Mouse (Mus musculus) hindbrain, embryonic 15.5 days (tissue): ENCODE data around the gene Gpr68. TPM values are rescaled to one million over a fixed set of nuclear protein-coding genes. Genes with fewer than 3 reads are reported as not detected.
A peak's percentile ranks its signal among the peaks of the same experiment; 100 is the strongest.

ENCODE experiments used
- ATAC-seq: fragments of 200-750 bp; cut with Nextera tagmentation; 2 replicates; pipeline ENCODE4 v1.8.0; 2017; ENCODE audit warnings: low read depth, moderate number of reproducible peaks, moderate TSS enrichment; ENCODE audit not compliant: low FRiP score
- H3K27ac ChIP-seq: fragments of 300-500 bp; sonication (generic); replicated peaks from 2 replicates; pipeline ENCODE4 v1.5.1; 2015; ENCODE audit warnings: mild to moderate bottlenecking, inconsistent platforms
- H3K27me3 ChIP-seq: fragments of 300-500 bp; sonication (generic); 2 replicates; pipeline ENCODE4 v1.6.1; 2015; ENCODE audit warnings: control low read depth, inconsistent platforms
- H3K36me3 ChIP-seq: fragments of 300-500 bp; sonication (generic); 2 replicates; pipeline ENCODE4 v1.6.1; 2015; ENCODE audit warnings: control low read depth, inconsistent platforms
- H3K4me1 ChIP-seq: fragments of 300-500 bp; sonication (generic); replicated peaks from 2 replicates; pipeline ENCODE4 v1.6.1; 2015; ENCODE audit warnings: control low read depth, inconsistent platforms
- H3K4me2 ChIP-seq: fragments of 300-500 bp; sonication (generic); 2 replicates; pipeline ENCODE4 v1.6.1; 2015; ENCODE audit warnings: moderate library complexity, mild to moderate bottlenecking, inconsistent platforms
- H3K4me3 ChIP-seq: fragments of 300-500 bp; sonication (generic); 2 replicates; pipeline ENCODE4 v1.5.1; 2015; ENCODE audit warnings: mild to moderate bottlenecking, inconsistent platforms
- H3K9ac ChIP-seq: fragments of 300-500 bp; sonication (generic); 2 replicates; pipeline ENCODE4 v1.6.1; 2015; ENCODE audit warnings: inconsistent platforms
- H3K9me3 ChIP-seq: fragments of 300-500 bp; sonication (generic); 2 replicates; pipeline ENCODE4 v1.6.1; 2016; ENCODE audit warnings: control low read depth, inconsistent platforms
- WGBS: fragments of 180-500 bp; shearing (Covaris S2); methylation state at CpG from one replicate; pipeline ENCODE4 v1.1.7; 2015; 5-methylcytosine and 5-hydroxymethylcytosine counted together
- polyA plus RNA-seq: library from polyadenylated mRNA; unstranded; fragments of >200 nt; fragmentation: Nextera tagmentation; extraction: Ambion mirVana; gene quantifications from 2 replicates; pipeline ENCODE4 v1.2.1, GENCODE M21; 2015

Gene Gpr68
- polyA plus RNA-seq, 1 experiment from 2014 or later: 6.1 TPM

DNA sequence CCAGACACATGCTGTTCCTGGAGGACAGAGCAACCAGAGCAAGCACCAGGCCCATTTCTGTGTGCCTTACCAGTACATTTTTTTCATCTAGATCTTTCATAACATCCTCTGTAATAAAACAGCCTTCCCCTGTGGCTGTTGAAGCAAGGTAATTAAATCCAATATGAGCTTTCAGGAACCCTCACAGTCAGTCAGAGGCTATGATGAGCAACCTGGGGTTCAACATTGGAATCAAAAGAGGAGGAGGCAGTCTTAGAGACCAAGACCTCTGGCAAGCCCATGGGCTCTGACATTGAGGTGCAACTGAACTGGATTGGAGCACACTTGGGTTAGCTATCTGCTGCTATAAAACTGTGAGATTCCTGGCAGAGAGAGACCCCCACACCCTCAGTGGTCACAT, 42.9 kb downstream of the Gpr68 start:
- Histone ChIP-seq H3K36me3 (no peaks in the 10 kb centered on the region), H3K27ac (no peak overlapping the region; the same call in 1 of the 2 replicates), H3K4me1 (0 out of 2 replicates have a peak, but pooled peaks cover 8% of the 10 kb centered on the region), H3K27me3 (no peaks in the 10 kb centered on the region), H3K9me3 (no peaks in the 10 kb centered on the region), H3K4me2 (no peak overlapping the region), H3K9ac (no peak overlapping the region), H3K4me3 (no peak overlapping the region)
- ATAC-seq: no peak

DNA sequence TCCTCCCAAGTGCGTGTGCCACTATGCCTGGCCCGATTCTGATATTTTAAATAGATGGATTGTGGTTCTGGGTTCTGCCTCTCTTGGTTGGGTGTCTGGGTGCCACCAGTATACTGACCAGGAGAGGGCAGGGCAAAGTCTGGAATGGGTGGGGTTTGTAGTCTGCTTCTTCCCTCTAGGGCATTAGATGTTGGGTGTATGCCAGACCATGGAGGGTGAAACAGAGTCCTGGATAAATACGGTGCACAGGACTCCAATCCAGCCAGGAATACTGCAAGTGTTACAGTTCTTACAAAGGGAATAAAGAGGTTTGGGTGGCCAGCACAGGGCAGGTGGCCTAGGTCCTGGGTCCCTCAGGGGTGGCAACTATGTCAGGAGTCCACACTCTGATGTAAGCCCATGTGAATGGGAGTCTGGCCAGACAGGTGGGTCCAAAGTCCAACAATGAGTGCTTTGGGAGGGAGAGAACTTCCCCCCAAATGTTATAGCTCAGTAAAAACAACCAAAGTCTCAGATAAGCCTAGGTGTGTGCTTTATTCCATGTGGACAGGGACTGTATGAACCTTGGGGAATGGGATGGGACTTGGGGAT, 45.0 kb downstream of the Gpr68 start:
- Histone ChIP-seq H3K4me1 (0 out of 2 replicates have a peak, but pooled peaks cover 8% of the 10 kb centered on the region), H3K27ac (no peak overlapping the region), H3K9me3 (no peaks in the 10 kb centered on the region), H3K27me3 (no peaks in the 10 kb centered on the region), H3K9ac (no peak overlapping the region), H3K36me3 (no peaks in the 10 kb centered on the region), H3K4me3 (no peak overlapping the region), H3K4me2 (no peak overlapping the region)
- WGBS: 95% methylated on average over 3 of the region's 3 CpGs
- ATAC-seq: no peak

DNA sequence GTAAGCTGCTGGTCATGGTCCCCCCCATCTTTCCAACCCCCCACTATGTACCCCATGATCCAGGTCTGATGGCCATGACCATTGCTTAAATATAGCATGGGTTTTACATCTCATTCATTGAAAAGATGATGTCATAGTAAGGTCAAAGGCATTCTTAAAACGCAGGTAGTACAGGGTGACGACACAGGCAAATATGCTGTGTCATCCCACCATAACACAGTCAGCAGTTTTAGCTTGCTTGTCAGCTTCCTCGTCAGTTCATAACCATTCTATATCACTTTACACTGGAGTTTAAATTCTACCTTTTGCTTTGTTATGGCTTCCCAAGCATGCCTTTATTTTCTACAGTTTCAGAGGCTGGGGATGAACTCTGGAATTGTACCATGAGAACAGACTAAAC, 45.7 kb downstream of the Gpr68 start:
- Histone ChIP-seq H3K4me3 (no peak overlapping the region), H3K4me1 (0 out of 2 replicates have a peak, but pooled peaks cover 8% of the 10 kb centered on the region), H3K4me2 (no peak overlapping the region), H3K9ac (no peak overlapping the region), H3K27me3 (no peaks in the 10 kb centered on the region), H3K36me3 (no peaks in the 10 kb centered on the region), H3K27ac (no peak overlapping the region), H3K9me3 (no peaks in the 10 kb centered on the region)
- no peak for ATAC-seq
- WGBS: 89% methylated on average over 3 of the region's 3 CpGs

DNA sequence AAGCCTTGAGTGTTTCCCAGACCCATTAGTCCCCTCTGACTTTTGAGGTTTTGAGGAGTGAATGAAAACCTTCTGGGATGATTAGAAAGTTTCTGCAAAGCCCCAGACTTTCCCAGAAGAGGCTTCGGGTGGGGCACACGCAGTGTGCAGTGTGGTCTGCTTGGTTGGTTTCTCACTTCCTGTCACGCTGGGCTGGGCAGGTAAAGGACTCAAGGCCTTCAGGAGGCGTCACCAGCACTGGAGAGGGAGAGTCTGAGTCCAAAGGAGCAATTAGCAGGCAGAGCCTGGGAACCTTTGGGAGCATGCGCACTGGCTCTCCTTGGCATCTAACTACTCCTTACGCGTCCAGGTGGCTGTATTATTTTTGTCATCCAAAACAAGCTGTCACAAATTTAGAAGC, 50.2 kb downstream of the Gpr68 start:
- no peak overlapping the region for H3K27ac ChIP-seq
- H3K36me3 ChIP-seq: no peaks in the 10 kb centered on the region
- no peak overlapping the region for H3K4me3 ChIP-seq
- no peak overlapping the region for H3K4me2 ChIP-seq
- no peaks in the 10 kb centered on the region for H3K4me1 ChIP-seq
- H3K9ac ChIP-seq: no peak overlapping the region
- no peak for ATAC-seq
- H3K27me3 ChIP-seq: no peaks in the 10 kb centered on the region
- no peaks in the 10 kb centered on the region for H3K9me3 ChIP-seq
- 76% methylated on average over 7 of the region's 7 CpGs for WGBS

DNA sequence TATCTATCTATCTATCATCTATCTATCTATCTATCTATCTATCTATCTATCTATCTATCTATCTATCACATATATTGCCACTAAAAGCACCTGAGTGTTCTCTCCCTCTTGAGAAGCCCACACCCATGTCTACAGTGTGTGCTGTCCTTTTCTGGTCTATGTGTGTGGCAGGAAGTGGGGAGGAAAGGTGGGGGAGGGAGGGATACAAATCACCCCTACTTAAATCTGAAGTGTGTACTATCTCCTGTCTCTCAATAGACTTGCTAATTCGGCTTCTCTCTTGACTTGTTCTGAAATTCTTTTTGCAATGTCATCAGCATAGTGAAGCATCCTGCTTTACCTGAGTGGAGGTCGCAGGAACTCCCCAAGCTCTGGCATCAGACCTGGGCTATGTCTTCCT, 51.7 kb downstream of the Gpr68 start:
- H3K4me3 ChIP-seq: no peak overlapping the region
- H3K4me2 ChIP-seq: no peak overlapping the region
- H3K4me1 ChIP-seq: no peaks in the 10 kb centered on the region
- no peaks in the 10 kb centered on the region for H3K9me3 ChIP-seq
- H3K36me3 ChIP-seq: no peaks in the 10 kb centered on the region
- no peak overlapping the region for H3K9ac ChIP-seq
- ATAC-seq: no peak
- WGBS: 95% methylated on average over 2 of the region's 2 CpGs
- no peak overlapping the region for H3K27ac ChIP-seq
- H3K27me3 ChIP-seq: no peaks in the 10 kb centered on the region

DNA sequence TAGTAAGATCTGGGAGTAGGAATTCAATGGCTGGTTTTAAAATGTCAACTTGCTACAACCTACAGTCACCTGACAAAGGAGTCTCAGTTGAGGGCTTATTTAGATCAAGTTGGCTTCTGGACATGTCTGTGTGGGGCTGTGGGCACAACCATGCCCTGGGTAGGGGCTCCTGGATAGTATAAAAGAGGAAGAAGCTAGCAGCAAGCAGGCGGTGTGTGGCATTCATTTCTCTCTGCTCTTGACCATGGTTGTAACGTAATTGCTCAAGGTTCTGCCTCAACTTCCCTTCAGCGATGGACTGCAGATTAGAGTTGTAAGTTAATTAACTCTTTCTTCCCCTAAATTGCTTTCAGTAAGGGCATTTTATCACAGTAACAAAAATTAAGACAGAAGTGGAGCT, 55.6 kb downstream of the Gpr68 start:
- Histone ChIP-seq H3K36me3 (no peaks in the 10 kb centered on the region), H3K27me3 (no peaks in the 10 kb centered on the region), H3K27ac (no peak overlapping the region), H3K4me1 (no peaks in the 10 kb centered on the region), H3K4me2 (no peak overlapping the region), H3K4me3 (no peak overlapping the region), H3K9ac (no peak overlapping the region), H3K9me3 (no peaks in the 10 kb centered on the region)
- ATAC-seq: no peak
- WGBS: 90% methylated on average over 3 of the region's 3 CpGs

DNA sequence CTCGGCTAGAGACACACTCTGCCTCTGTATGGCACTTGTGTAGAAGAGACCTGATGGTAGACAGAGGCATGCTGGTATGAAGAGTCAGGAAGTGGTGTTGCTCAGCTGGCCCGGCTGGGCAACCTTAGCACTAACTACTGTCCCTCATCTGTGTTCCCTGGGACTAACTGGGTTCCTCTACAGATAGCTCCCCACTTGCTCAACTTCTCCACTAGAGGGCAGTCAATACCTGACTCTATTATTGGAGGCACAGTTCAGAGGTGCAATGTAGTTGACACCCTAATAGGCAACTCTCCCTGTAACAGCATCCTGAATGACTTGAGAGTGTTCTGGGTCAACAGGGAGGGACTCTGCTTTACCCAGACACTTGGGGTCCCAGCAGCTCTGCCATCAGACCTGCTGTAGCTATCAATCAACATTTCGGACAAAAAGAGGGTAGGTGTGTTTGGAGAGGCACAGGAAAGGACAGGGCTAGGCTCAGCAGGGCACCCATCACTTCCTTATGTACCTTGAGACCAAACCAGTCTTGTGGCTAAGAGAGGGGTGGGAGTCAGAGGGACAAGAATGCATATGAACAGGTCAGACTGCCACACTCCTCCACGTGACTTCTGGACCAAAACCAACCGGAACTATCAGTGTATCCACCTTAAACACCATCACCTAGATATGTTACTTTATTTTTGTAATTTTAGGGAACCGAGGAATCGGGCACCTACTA, 58.4 kb downstream of the Gpr68 start:
- no peak overlapping the region for H3K4me3 ChIP-seq
- H3K4me2 ChIP-seq: no peak overlapping the region
- H3K27me3 ChIP-seq: no peaks in the 10 kb centered on the region
- no peaks in the 10 kb centered on the region for H3K9me3 ChIP-seq
- peak; percentile 78; the same call in 1 of the 2 replicates for ATAC-seq
- 0 out of 2 replicates have a peak, but pooled peaks cover 3% of the 10 kb centered on the region for H3K4me1 ChIP-seq
- H3K9ac ChIP-seq: no peak overlapping the region
- 80% methylated on average over 7 of the region's 7 CpGs for WGBS
- H3K36me3 ChIP-seq: no peaks in the 10 kb centered on the region
- no peak overlapping the region for H3K27ac ChIP-seq

DNA sequence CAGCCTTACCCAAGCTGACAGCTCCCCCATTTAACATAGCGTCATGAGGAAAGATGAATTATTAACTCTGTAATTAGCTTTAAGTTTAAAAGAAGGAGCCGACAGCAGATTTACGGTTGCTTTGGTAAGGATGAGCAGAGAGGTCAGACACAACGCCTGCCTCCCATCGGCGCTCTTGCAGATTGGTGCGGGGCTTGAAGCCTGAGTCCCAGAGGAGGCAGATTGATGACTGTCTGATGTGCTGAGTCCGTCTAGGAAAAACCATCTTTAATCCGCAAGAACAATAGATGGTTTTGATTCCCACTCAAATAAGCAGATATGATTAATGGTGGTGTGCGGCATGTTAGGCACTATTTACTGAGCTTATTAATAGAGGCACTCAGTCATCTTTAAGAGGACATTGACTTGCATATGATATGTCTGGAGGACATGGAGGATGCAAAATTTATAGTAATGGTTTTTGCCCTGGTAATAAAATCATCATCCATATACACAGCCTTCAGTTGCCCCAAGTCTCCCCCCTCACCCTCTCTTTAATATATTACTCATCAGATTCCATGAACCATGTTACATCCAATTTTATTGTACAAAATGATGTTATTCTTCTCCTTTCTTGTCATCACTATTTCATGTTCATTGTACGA, 60.4 kb downstream of the Gpr68 start:
- H3K9ac ChIP-seq: no peak overlapping the region
- no peaks in the 10 kb centered on the region for H3K27me3 ChIP-seq
- ATAC-seq: no peak
- no peaks in the 10 kb centered on the region for H3K9me3 ChIP-seq
- H3K4me3 ChIP-seq: no peak overlapping the region
- H3K4me1 ChIP-seq: 0 out of 2 replicates have a peak, but pooled peaks cover 3% of the 10 kb centered on the region
- no peaks in the 10 kb centered on the region for H3K36me3 ChIP-seq
- H3K27ac ChIP-seq: no peak overlapping the region
- no peak overlapping the region for H3K4me2 ChIP-seq
- 45% methylated on average over 11 of the region's 11 CpGs for WGBS

DNA sequence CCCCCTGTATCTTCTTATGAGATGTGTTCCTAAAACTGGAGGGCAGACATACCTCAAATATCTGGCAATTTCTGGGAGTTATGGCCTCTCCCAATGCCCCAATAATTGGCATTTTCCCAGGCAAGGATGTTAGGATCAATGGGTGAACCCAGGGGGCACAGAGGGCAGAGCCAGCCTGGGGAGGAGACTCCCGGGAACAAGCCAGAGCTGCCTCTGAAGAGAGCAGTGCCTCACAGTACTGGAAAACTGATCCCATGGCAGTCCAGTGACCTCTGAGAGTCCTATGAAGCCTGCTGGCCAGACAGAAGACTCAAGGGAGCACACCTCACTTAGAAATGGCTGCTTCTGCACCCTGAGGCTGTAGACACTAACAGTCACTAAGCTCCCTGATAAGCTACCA, 61.4 kb downstream of the Gpr68 start:
- no peaks in the 10 kb centered on the region for H3K9me3 ChIP-seq
- no peak for ATAC-seq
- H3K4me1 ChIP-seq: 0 out of 2 replicates have a peak, but pooled peaks cover 3% of the 10 kb centered on the region
- no peak overlapping the region for H3K27ac ChIP-seq
- H3K27me3 ChIP-seq: no peaks in the 10 kb centered on the region
- 38% methylated on average over 1 of the region's 1 CpGs for WGBS
- no peak overlapping the region for H3K9ac ChIP-seq
- H3K4me2 ChIP-seq: no peak overlapping the region
- no peaks in the 10 kb centered on the region for H3K36me3 ChIP-seq
- H3K4me3 ChIP-seq: no peak overlapping the region

DNA sequence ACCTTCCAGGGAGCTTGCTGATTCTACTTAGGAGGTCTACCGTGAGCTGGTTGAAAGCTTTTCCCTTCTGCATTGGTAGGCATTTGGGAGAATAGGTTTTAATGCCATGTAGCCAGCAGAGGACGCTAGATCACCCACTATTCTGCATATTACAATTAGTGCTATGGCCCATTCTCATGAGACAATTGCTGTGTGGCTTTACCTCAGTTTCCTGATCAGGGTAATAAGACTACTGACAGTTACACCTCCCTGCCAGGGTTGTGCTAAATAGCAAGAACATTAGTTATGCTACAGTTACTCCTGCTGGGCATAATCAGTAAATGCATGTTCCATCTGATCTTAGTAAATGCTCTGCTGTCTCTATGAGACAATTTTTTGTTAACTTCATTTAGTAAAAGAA, 62.2 kb downstream of the Gpr68 start:
- Histone ChIP-seq H3K4me1 (0 out of 2 replicates have a peak, but pooled peaks cover 3% of the 10 kb centered on the region), H3K9me3 (no peaks in the 10 kb centered on the region), H3K36me3 (no peaks in the 10 kb centered on the region), H3K4me3 (no peak overlapping the region), H3K27ac (no peak overlapping the region), H3K4me2 (no peak overlapping the region), H3K9ac (no peak overlapping the region), H3K27me3 (no peaks in the 10 kb centered on the region)
- WGBS: 24% methylated on average over 2 of the region's 2 CpGs
- no peak for ATAC-seq

DNA sequence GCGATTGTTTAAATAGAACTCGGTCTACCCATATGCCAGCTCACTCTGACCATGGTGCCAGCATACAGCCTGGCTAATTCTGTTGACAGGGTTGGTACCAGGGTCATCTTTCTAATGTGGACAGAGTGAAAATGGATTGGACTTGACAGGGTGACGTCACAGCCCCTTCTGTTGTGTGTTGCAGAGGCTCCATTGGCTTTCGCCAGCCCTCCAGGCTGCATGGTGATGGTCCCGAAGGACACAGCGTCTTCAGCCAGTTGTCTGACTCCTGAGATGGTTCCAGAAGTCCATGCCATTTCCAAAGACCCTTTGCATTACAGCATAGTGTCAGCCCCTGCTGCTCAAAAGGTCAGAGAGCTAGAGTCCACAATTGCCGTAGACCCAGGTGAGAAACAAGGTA, 63.5 kb downstream of the Gpr68 start:
- H3K9me3 ChIP-seq: no peaks in the 10 kb centered on the region
- WGBS: 89% methylated on average over 7 of the region's 7 CpGs
- H3K36me3 ChIP-seq: no peaks in the 10 kb centered on the region
- no peak for ATAC-seq
- H3K4me3 ChIP-seq: no peak overlapping the region
- H3K27ac ChIP-seq: no peak overlapping the region
- H3K27me3 ChIP-seq: no peaks in the 10 kb centered on the region
- no peak overlapping the region for H3K4me2 ChIP-seq
- H3K4me1 ChIP-seq: 0 out of 2 replicates have a peak, but pooled peaks cover 3% of the 10 kb centered on the region
- H3K9ac ChIP-seq: no peak overlapping the region

DNA sequence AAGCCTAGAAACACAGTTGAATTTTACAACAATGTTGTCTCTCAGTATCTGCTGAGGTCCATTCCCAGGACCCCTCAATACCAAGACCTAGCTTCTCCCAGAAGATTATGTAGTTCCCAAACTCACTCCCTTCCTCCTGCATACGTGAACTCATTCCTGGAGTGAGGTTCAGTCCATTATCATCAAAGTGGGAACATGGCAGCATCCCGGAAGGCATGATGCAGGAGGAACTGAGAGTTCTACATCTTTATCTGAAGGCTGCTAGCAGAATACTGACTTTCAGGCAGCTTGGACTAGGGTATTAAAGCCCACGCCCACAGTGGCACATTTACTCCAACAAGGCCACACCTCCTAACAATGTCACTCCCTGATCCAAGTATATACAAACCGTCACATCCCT, 64.8 kb downstream of the Gpr68 start:
- WGBS: 90% methylated on average over 4 of the region's 4 CpGs

More for the DNA sequence above, 64.8 kb downstream of the Gpr68 start:
- H3K4me1 ChIP-seq: 0 out of 2 replicates have a peak, but pooled peaks cover 6% of the 10 kb centered on the region
- H3K4me3 ChIP-seq: no peak overlapping the region
- no peaks in the 10 kb centered on the region for H3K27me3 ChIP-seq
- H3K9me3 ChIP-seq: no peaks in the 10 kb centered on the region
- no peak overlapping the region for H3K9ac ChIP-seq
- H3K36me3 ChIP-seq: no peaks in the 10 kb centered on the region
- H3K27ac ChIP-seq: no peak overlapping the region
- H3K4me2 ChIP-seq: no peak overlapping the region
- no peak for ATAC-seq
